Mouse (Mus musculus): ENCODE measurements around the gene Sass6.
"Not testable (repeated sequence)": the region's sequence is repeated elsewhere in the genome, so short reads cannot be mapped to it uniquely, and the experiment has no call there.

The Sass6 gene

GRCm38 (mm10) chr3:116594728-116595602, at the start of gene Sass6:
Sass6 (plus strand) TSS chr3:116594982.
- DNase-seq: peak; percentile 95

- no peak for DNase-seq
These were observed 47.4 kb upstream of the Sass6 start for GRCm38 (mm10) chr3:116547430-116547829.

GRCm38 (mm10) chr3:116551362-116551761, 43.4 kb upstream of the Sass6 start:
- no peak for DNase-seq

GRCm38 (mm10) chr3:116561315-116561714, 33.5 kb upstream of the Sass6 start:
- DNase-seq: not testable (repeated sequence)

GRCm38 (mm10) chr3:116562408-116563094, 32.2 kb upstream of the Sass6 start, which contains the start of gene Lrrc39:
Lrrc39 (plus strand) TSS chr3:116562973.
- DNase-seq: no peak

GRCm38 (mm10) chr3:116563095-116563492, 31.7 kb upstream of the Sass6 start:
- no peak for DNase-seq

- no peak for DNase-seq
These were observed 24.2 kb upstream of the Sass6 start for GRCm38 (mm10) chr3:116570628-116571027.

GRCm38 (mm10) chr3:116577286-116577685, 17.5 kb upstream of the Sass6 start:
- DNase-seq: no peak

GRCm38 (mm10) chr3:116582201-116582600, 12.6 kb upstream of the Sass6 start:
- peak; percentile 30 for DNase-seq

- peak; percentile 25 for DNase-seq
These were observed 580 bp upstream of the Sass6 start for GRCm38 (mm10) chr3:116594076-116594727.

- no peak for DNase-seq
These were observed 815 bp downstream of the Sass6 start for GRCm38 (mm10) chr3:116595603-116595991.

GRCm38 (mm10) chr3:116599705-116600104, 4.9 kb downstream of the Sass6 start:
- DNase-seq: no peak

GRCm38 (mm10) chr3:116601005-116601404, 6.2 kb downstream of the Sass6 start:
- no peak for DNase-seq

GRCm38 (mm10) chr3:116601781-116602180, 7.0 kb downstream of the Sass6 start:
- no peak for DNase-seq

GRCm38 (mm10) chr3:116604570-116604969, 9.8 kb downstream of the Sass6 start:
- DNase-seq: no peak

- DNase-seq: peak; percentile 74
These were observed 19.6 kb downstream of the Sass6 start, which contains the start of gene Trmt13 for GRCm38 (mm10) chr3:116614295-116614892. Trmt13 (minus strand) TSS chr3:116614587.

- DNase-seq: no peak
These were observed 20.7 kb downstream of the Sass6 start for GRCm38 (mm10) chr3:116615318-116616068.

- DNase-seq: no peak
These were observed 24.1 kb downstream of the Sass6 start for GRCm38 (mm10) chr3:116618855-116619254.

GRCm38 (mm10) chr3:116620636-116621370, 26.0 kb downstream of the Sass6 start:
- DNase-seq: peak; percentile 23

GRCm38 (mm10) chr3:116622641-116623040, 27.9 kb downstream of the Sass6 start:
- DNase-seq: no peak

GRCm38 (mm10) chr3:116631459-116631858, 36.7 kb downstream of the Sass6 start:
- DNase-seq: no peak

Data from layer of hippocampus, adult 9-11 months (tissue).